In the genomic region with DNA sequence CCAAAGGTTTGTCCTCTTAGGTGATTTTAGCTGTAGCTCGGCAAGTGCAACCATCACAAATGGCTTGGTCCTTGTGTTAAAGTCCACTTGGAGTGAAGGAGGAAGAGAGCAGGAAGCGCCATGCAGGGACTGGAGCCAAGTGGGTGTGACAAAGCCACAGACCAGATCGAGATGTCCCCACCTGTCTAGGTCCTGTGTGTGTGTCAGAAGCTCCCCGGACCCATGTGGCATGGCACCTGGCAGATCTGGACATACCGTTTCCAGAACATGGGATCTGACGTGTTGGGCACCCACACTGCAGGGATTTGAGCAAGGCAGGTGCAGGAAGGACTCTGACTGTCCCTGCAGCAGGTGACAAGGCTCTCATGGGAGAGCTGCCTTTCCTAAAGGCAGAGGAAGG, we compare ENCODE assay signal across 41 mouse cellular contexts. TPM values are rescaled to one million over a fixed set of nuclear protein-coding genes. Genes with fewer than 3 reads are reported as not detected.
DNase-seq lines count a peak whose midpoint lies in the region; ATAC-seq and TF ChIP-seq lines count a peak whose summit lies in the region.
"Had no signal": no experiment of that assay in that cellular context is flagged by ENCODE, and none has a peak within 500 bp of the region (broad histone marks: within the 10 kb centered on the region; RNA-seq: fewer than 3 reads in every experiment).

No protein-coding gene starts in this region.

- TF ChIP-seq CTCF in E14TG2a.4 (conservative IDR thresholded peaks at IDR 0.05; ENCODE audit: low read length) (no peak), MEL (IDR thresholded peaks at IDR 0.05 in 2 of 3, conservative IDR thresholded peaks at IDR 0.05 in 1 of 3; ENCODE audit: control insufficient read depth in 1 of 3, insufficient read depth in 1 of 3, low read depth in 2 of 3, low read length in 3 of 3, poor library complexity in 1 of 3, severe bottlenecking in 1 of 3) (no peak)

- peaks cover 10% of the 10 kb centered on the region; the same call in 1 of the 2 replicates for H3K27me3 ChIP-seq in kidney, embryonic 15.5 days
- H3K27me3 ChIP-seq in E14TG2a.4 (ENCODE audit: insufficient read depth, low read length) (no peaks in the 10 kb centered on the region), MEL (ENCODE audit: control insufficient read depth in 1 of 2, insufficient read depth in 2 of 2, low read length in 2 of 2) (no peaks in the 10 kb centered on the region)

- no peaks in the 10 kb centered on the region for H3K9me3 ChIP-seq in kidney, embryonic 15.5 days (replicated peaks)
- H3K9me3 ChIP-seq in E14TG2a.4 (ENCODE audit: low read length) (no peaks in the 10 kb centered on the region), MEL (replicated peaks; ENCODE audit: insufficient read depth, low read length) (no peaks in the 10 kb centered on the region)
- H3K9me3 ChIP-seq: heart, embryonic 10.5 days; heart, embryonic 15.5 days; hindbrain, embryonic 12.5 days; limb, embryonic 12.5 days; liver, embryonic 12.5 days; midbrain, embryonic 13.5 days had no signal

- no peaks in the 10 kb centered on the region for H3K36me3 ChIP-seq in kidney, embryonic 15.5 days
- H3K36me3 ChIP-seq in E14TG2a.4 (ENCODE audit: insufficient read depth, low read length) (no peaks in the 10 kb centered on the region), MEL (ENCODE audit: control insufficient read depth in 1 of 2, insufficient read depth in 2 of 2, low read length in 2 of 2) (peaks cover 0 to under 1% of the 10 kb centered on the region in 2 experiments; a peak in 1 of 4 replicates)
- H3K36me3 ChIP-seq: heart, embryonic 10.5 days; heart, embryonic 15.5 days; hindbrain, embryonic 12.5 days; limb, embryonic 12.5 days; liver, embryonic 12.5 days; midbrain, embryonic 13.5 days had no signal

- 77% methylated on average over 6 of the region's 6 CpGs for WGBS in kidney, embryonic 15.5 days
- WGBS in large intestine, adult 2 months = 26% methylated on average over 6 of the region's 6 CpGs

- H3K4me2 ChIP-seq in kidney, embryonic 15.5 days = no peak overlapping the region
- H3K4me2 ChIP-seq: heart, embryonic 15.5 days; hindbrain, embryonic 12.5 days; limb, embryonic 12.5 days; midbrain, embryonic 13.5 days had no signal

- no peaks in the 10 kb centered on the region for H3K79me2 ChIP-seq in MEL (ENCODE audit: control insufficient read depth, insufficient read depth, low read length, poor library complexity)

- no peak for TF ChIP-seq POLR2A in MEL (IDR thresholded peaks at IDR 0.05; ENCODE audit: control insufficient read depth in 1 of 2, insufficient read depth in 1 of 2, low read depth in 1 of 2, low read length in 2 of 2, poor library complexity in 1 of 2)

- DNase-seq in kidney, adult 8-10 months = peak; percentile 15 to 18
- DNase-seq in MEL (ENCODE audit: low read depth, low spot score) = peak; percentile 7
- DNase-seq in large intestine, adult 2 months (ENCODE audit: low read depth, low spot score) = peak; percentile 47
- no peak for DNase-seq in layer of hippocampus, adult 8-10 months (ENCODE audit: low spot score in 2 of 2)
- DNase-seq in cerebellum, adult 8-10 months = no peak
- DNase-seq: adrenal gland, adult 8-10 months; B cell, adult 2 months; cerebellum, adult 2 months; cerebellum, postnatal 25 days; gastrocnemius, postnatal 25 days; heart, adult 11 months; heart, postnatal 36 days; layer of hippocampus, adult 9-11 months; liver, postnatal 0 days; lung, postnatal 36 days; right cerebral cortex, postnatal 25 days; spleen, adult 18-20 months; thymus, adult 18-20 months; thymus, postnatal 25 days had no signal

- no peak for TF ChIP-seq RAD21 in MEL (IDR thresholded peaks at IDR 0.05; ENCODE audit: low read depth, low read length)

- no peak overlapping the region for H3K27ac ChIP-seq in kidney, embryonic 15.5 days
- H3K27ac ChIP-seq in MEL (ENCODE audit: control insufficient read depth, low read depth, low read length) = no peak overlapping the region
- H3K27ac ChIP-seq: hindbrain, embryonic 12.5 days; hindbrain, postnatal 0 days; kidney, postnatal 0 days; left cerebral cortex, adult 2 months; limb, embryonic 12.5 days; liver, embryonic 12.5 days; midbrain, embryonic 13.5 days had no signal

- peaks cover 13% of the 10 kb centered on the region for H3K4me1 ChIP-seq in kidney, embryonic 15.5 days
- peaks cover 84% of the 10 kb centered on the region for H3K4me1 ChIP-seq in E14TG2a.4 (replicated peaks; ENCODE audit: low read depth, low read length)
- H3K4me1 ChIP-seq in MEL (ENCODE audit: control insufficient read depth in 1 of 2, insufficient read depth in 2 of 2, low read length in 2 of 2) = peaks cover 0 to 3% of the 10 kb centered on the region in 2 experiments; a peak in 1 of 4 replicates
- H3K4me1 ChIP-seq: hindbrain, embryonic 12.5 days had no signal

- ATAC-seq in kidney, embryonic 15.5 days (replicated peaks; ENCODE audit: low FRiP score) = no peak

- H3K4me3 ChIP-seq in kidney, embryonic 15.5 days (replicated peaks) = no peak overlapping the region
- H3K4me3 ChIP-seq in E14TG2a.4 (replicated peaks; ENCODE audit: low read length) (peak overlapping the region; percentile 23; the same call in 1 of the 2 replicates), MEL (ENCODE audit: control insufficient read depth in 1 of 2, insufficient read depth in 1 of 2, low read depth in 2 of 2, low read length in 2 of 2) (no peak overlapping the region)
- H3K4me3 ChIP-seq: heart, embryonic 10.5 days; heart, embryonic 15.5 days; hindbrain, embryonic 12.5 days; left cerebral cortex, adult 2 months; limb, embryonic 12.5 days; liver, embryonic 12.5 days; midbrain, embryonic 13.5 days had no signal

- no peak for TF ChIP-seq EP300 in MEL (IDR thresholded peaks at IDR 0.05; ENCODE audit: low read depth in 1 of 2, low read length in 2 of 2)

- no peak overlapping the region for H3K9ac ChIP-seq in kidney, embryonic 15.5 days
- H3K9ac ChIP-seq in MEL (ENCODE audit: control insufficient read depth, low read depth, low read length, poor library complexity, severe bottlenecking) = no peak overlapping the region
- H3K9ac ChIP-seq: heart, embryonic 15.5 days; hindbrain, embryonic 12.5 days; limb, embryonic 12.5 days; liver, embryonic 12.5 days; liver, postnatal 0 days; midbrain, embryonic 13.5 days had no signal

TF ChIP-seq in MEL, 35 proteins besides CTCF, POLR2A, EP300 and RAD21:
- no peak for TF ChIP-seq JUND (IDR thresholded peaks at IDR 0.05; ENCODE audit: low read depth, low read length)
- no peak for TF ChIP-seq CHD2 (IDR thresholded peaks at IDR 0.05; ENCODE audit: low read length)
- TF ChIP-seq TBP (IDR thresholded peaks at IDR 0.05; ENCODE audit: low read depth, low read length) = no peak
- no peak for TF ChIP-seq USF2 (IDR thresholded peaks at IDR 0.05; ENCODE audit: borderline replicate concordance in 1 of 2, insufficient read depth in 1 of 2, low read depth in 1 of 2, low read length in 2 of 2)
- TF ChIP-seq GATA1 (IDR thresholded peaks at IDR 0.05; ENCODE audit: low read depth, low read length) = no peak
- TF ChIP-seq MYC (IDR thresholded peaks at IDR 0.05; ENCODE audit: low read depth, low read length) = no peak
- no peak for TF ChIP-seq SIN3A (IDR thresholded peaks at IDR 0.05; ENCODE audit: low read length)
- TF ChIP-seq ZMIZ1 (IDR thresholded peaks at IDR 0.05; ENCODE audit: low read depth, low read length) = no peak
- no peak for TF ChIP-seq GABPA (IDR thresholded peaks at IDR 0.05; ENCODE audit: low read depth, low read length)
- TF ChIP-seq MAZ (IDR thresholded peaks at IDR 0.05; ENCODE audit: low read depth, low read length) = no peak
- TF ChIP-seq TCF12 (IDR thresholded peaks at IDR 0.05; ENCODE audit: low read depth, low read length) = no peak
TF ChIP-seq in MEL: peak in this region for 0.

RNA-seq across cellular contexts. Expression of a gene that starts 0.6 kb away (rescaled TPM):
- not detected in 2 replicates for polyA plus RNA-seq in kidney, embryonic 15.5 days (2015; fragmentation: Nextera tagmentation; extraction: Ambion mirVana)
- total RNA-seq in MEL (2012; rRNA removed) = not detected in 2 replicates
- not detected for polyA plus RNA-seq in MEL (2012; ENCODE audit: insufficient read depth in 1 of 2, insufficient read length in 2 of 2, low read depth in 1 of 2, low replicate concordance in 2 of 2, missing spikeins in 1 of 2)
- polyA plus RNA-seq in large intestine, adult 2 months (2012; rRNA removed) = not detected in 2 replicates
- not detected for total RNA-seq in layer of hippocampus, adult 8-10 months (2022)
- total RNA-seq: adrenal gland, adult 8-10 months; adrenal gland, postnatal 4 days; gastrocnemius, adult 18-20 months; gastrocnemius, postnatal 25 days; heart, postnatal 36 days; hindbrain, postnatal 0 days; left cerebral cortex, adult 2 months; left cerebral cortex, postnatal 25 days; megakaryocyte, adult 5-6 weeks; neutrophil, adult 5-6 weeks had no signal
- polyA plus RNA-seq: cerebellum, adult 2 months; embryonic facial prominence, embryonic 11.5 days; forebrain, embryonic 14.5 days; frontal cortex, adult 2 months; heart, embryonic 10.5 days; heart, embryonic 15.5 days; hindbrain, embryonic 12.5 days; hindbrain, postnatal 0 days; kidney, postnatal 0 days; limb, embryonic 12.5 days; liver, embryonic 12.5 days; liver, postnatal 0 days; lung, embryonic 16.5 days; neural tube, embryonic 11.5 days; stomach, embryonic 16.5 days had no signal

RNA-seq across cellular contexts. Expression of a gene that starts 26.1 kb away (rescaled TPM):
- 38.6 and 40.1 TPM in 2 replicates for polyA plus RNA-seq in kidney, embryonic 15.5 days (2015; fragmentation: Nextera tagmentation; extraction: Ambion mirVana)
- 18.7 and 21.0 TPM in 2 replicates for total RNA-seq in MEL (2012; rRNA removed)
- polyA plus RNA-seq in MEL (2012; ENCODE audit: insufficient read depth in 1 of 2, insufficient read length in 2 of 2, low read depth in 1 of 2, low replicate concordance in 2 of 2, missing spikeins in 1 of 2) = 10 to 100 TPM in 1 of 2 experiments, not detected in 1; 36.8 TPM
- polyA plus RNA-seq in large intestine, adult 2 months (2012; rRNA removed) = 19.9 and 26.1 TPM in 2 replicates
- total RNA-seq in layer of hippocampus, adult 8-10 months (2022) = 100 to 1,000 TPM; 103 to 127 (median 110) TPM

Comparison
In these comparisons a context has a peak if more than half of its experiments do, and no peak if none do; other contexts are left out.
1. DNase-seq: peak in kidney, adult 8-10 months (2 of 2), MEL (single experiment) and large intestine, adult 2 months (single experiment); none in layer of hippocampus, adult 8-10 months (0 of 2) and cerebellum, adult 8-10 months (single experiment).